Mouse (Mus musculus) hindbrain, postnatal 0 days (tissue): ENCODE measurements at regions not wholly inside any gene's neighbourhood (a gene's known extent, or its start where the extent isn't known, plus 50 kb on each side); places are given as distances from the start of the nearest gene placed in this dataset.

Experiments
- ATAC-seq: fragments of 200-750 bp; cut with Nextera tagmentation; 2 replicates; pipeline ENCODE4 v1.8.0; 2017; ENCODE audit warnings: mild to moderate bottlenecking, moderate TSS enrichment, moderate library complexity
- DNase-seq: peaks from one replicate; pipeline ENCODE4 v3.0.0-alpha.2; 2015; ENCODE audit warnings: low spot score
- H3K27ac ChIP-seq: fragments of 300-500 bp; sonication (generic); 2 replicates; pipeline ENCODE4 v1.5.1; 2014; ENCODE audit warnings: mild to moderate bottlenecking
- H3K27me3 ChIP-seq: fragments of 300-500 bp; sonication (generic); 2 replicates; pipeline ENCODE4 v1.6.1; 2014; ENCODE audit warnings: low read length, mixed read lengths; ENCODE audit not compliant: insufficient read depth
- H3K36me3 ChIP-seq: fragments of 300-500 bp; sonication (generic); 2 replicates; pipeline ENCODE4 v1.6.1; 2014; ENCODE audit warnings: low read length, mixed read lengths; ENCODE audit not compliant: insufficient read depth
- H3K4me1 ChIP-seq: fragments of 300-500 bp; sonication (generic); 2 replicates; pipeline ENCODE4 v1.6.1; 2014; ENCODE audit warnings: antibody characterized with exemption, low read length, mixed read lengths; ENCODE audit not compliant: insufficient read depth
- H3K4me2 ChIP-seq: fragments of 300-500 bp; sonication (generic); 2 replicates; pipeline ENCODE4 v1.6.1; 2014; ENCODE audit warnings: low read depth, mild to moderate bottlenecking, low read length, moderate library complexity, mixed read lengths
- H3K4me3 ChIP-seq: fragments of 300-500 bp; sonication (generic); 2 replicates; pipeline ENCODE4 v1.5.1; 2014; ENCODE audit warnings: low read length
- H3K9ac ChIP-seq: fragments of 300-500 bp; sonication (generic); replicated peaks from 2 replicates; pipeline ENCODE4 v1.6.1; 2014; ENCODE audit warnings: mild to moderate bottlenecking, low read length, moderate library complexity, mixed read lengths
- H3K9me3 ChIP-seq: fragments of 300-500 bp; sonication (generic); 2 replicates; pipeline ENCODE4 v1.6.1; 2016; ENCODE audit warnings: low read length, mixed read lengths
- CTCF ChIP-seq: IDR thresholded peaks from 2 replicates; pipeline ENCODE4 v1.5.1; 2016; ENCODE audit warnings: antibody characterized with exemption, control low read depth, low read depth
- WGBS: fragments of 180-500 bp; shearing (Covaris S2); extraction: QIAGEN DNeasy Blood & Tissue Kit; methylation state at CpG from one replicate; pipeline ENCODE4 v1.1.7; 2014; 5-methylcytosine and 5-hydroxymethylcytosine counted together

- no peak overlapping the region for H3K4me3 ChIP-seq
- ATAC-seq (no peak), DNase-seq (no peak)
These were observed 96.2 kb downstream of the Asb1 start for GRCm38 (mm10) chr1:91636571-91636970.

GRCm38 (mm10) chr1:91640551-91640950, 100.2 kb downstream of the Asb1 start:
- DNase-seq (no peak), ATAC-seq (no peak)
- Histone ChIP-seq H3K9ac (no peak overlapping the region), H3K4me2 (no peak overlapping the region), H3K36me3 (no peaks in the 10 kb centered on the region), H3K27ac (no peak overlapping the region), H3K9me3 (no peaks in the 10 kb centered on the region), H3K27me3 (no peaks in the 10 kb centered on the region), H3K4me1 (no peaks in the 10 kb centered on the region), H3K4me3 (no peak overlapping the region)
- WGBS: 69% methylated on average over 5 of the region's 5 CpGs
- no peak for TF ChIP-seq CTCF

More at GRCm38 (mm10) chr1:91636571-91636970, 96.2 kb downstream of the Asb1 start:
- no peak overlapping the region for H3K27ac ChIP-seq
- H3K9ac ChIP-seq: no peak overlapping the region
- 89% methylated on average over 2 of the region's 2 CpGs for WGBS
- no peak overlapping the region for H3K4me2 ChIP-seq
- H3K4me1 ChIP-seq: no peaks in the 10 kb centered on the region
- H3K36me3 ChIP-seq: no peaks in the 10 kb centered on the region
- no peaks in the 10 kb centered on the region for H3K9me3 ChIP-seq
- no peaks in the 10 kb centered on the region for H3K27me3 ChIP-seq
- TF ChIP-seq CTCF: no peak

- DNase-seq (no peak), ATAC-seq (no peak)
- Histone ChIP-seq H3K27me3 (no peaks in the 10 kb centered on the region), H3K27ac (no peak overlapping the region), H3K9ac (no peak overlapping the region), H3K4me2 (no peak overlapping the region), H3K4me3 (no peak overlapping the region), H3K9me3 (no peaks in the 10 kb centered on the region), H3K4me1 (no peaks in the 10 kb centered on the region), H3K36me3 (no peaks in the 10 kb centered on the region)
- TF ChIP-seq CTCF: no peak
- WGBS: 80% methylated on average over 13 of the region's 15 CpGs
These were observed 118.7 kb downstream of the Asb1 start for GRCm38 (mm10) chr1:91658991-91659441.

GRCm38 (mm10) chr1:91659486-91659885, 119.1 kb downstream of the Asb1 start:
- no peaks in the 10 kb centered on the region for H3K36me3 ChIP-seq
- DNase-seq (no peak), ATAC-seq (no peak)
- WGBS: 78% methylated on average over 8 of the region's 8 CpGs
- TF ChIP-seq CTCF: no peak
- H3K4me3 ChIP-seq: no peak overlapping the region
- no peak overlapping the region for H3K9ac ChIP-seq
- no peaks in the 10 kb centered on the region for H3K9me3 ChIP-seq
- H3K27ac ChIP-seq: no peak overlapping the region
- H3K4me1 ChIP-seq: no peaks in the 10 kb centered on the region
- no peaks in the 10 kb centered on the region for H3K27me3 ChIP-seq
- no peak overlapping the region for H3K4me2 ChIP-seq

- Histone ChIP-seq H3K4me1 (no peaks in the 10 kb centered on the region), H3K4me3 (no peak overlapping the region), H3K4me2 (no peak overlapping the region), H3K27me3 (no peaks in the 10 kb centered on the region), H3K27ac (no peak overlapping the region), H3K9me3 (no peaks in the 10 kb centered on the region), H3K36me3 (no peaks in the 10 kb centered on the region), H3K9ac (no peak overlapping the region)
- TF ChIP-seq CTCF: no peak
- DNase-seq: no peak
- WGBS: 90% methylated on average over 2 of the region's 2 CpGs
- no peak for ATAC-seq
These were observed 122.9 kb downstream of the Asb1 start for GRCm38 (mm10) chr1:91663289-91663688.

- DNase-seq (no peak), ATAC-seq (no peak)
- 89% methylated on average over 12 of the region's 12 CpGs for WGBS
- Histone ChIP-seq H3K9me3 (no peaks in the 10 kb centered on the region), H3K27ac (no peak overlapping the region), H3K9ac (no peak overlapping the region), H3K36me3 (no peaks in the 10 kb centered on the region), H3K4me2 (no peak overlapping the region), H3K4me3 (no peak overlapping the region), H3K27me3 (no peaks in the 10 kb centered on the region), H3K4me1 (no peaks in the 10 kb centered on the region)
- TF ChIP-seq CTCF: no peak
These were observed 124.3 kb downstream of the Asb1 start for GRCm38 (mm10) chr1:91664622-91665021.

GRCm38 (mm10) chr1:91668530-91668929, 128.2 kb downstream of the Asb1 start:
- ATAC-seq (no peak), DNase-seq (no peak)
- Histone ChIP-seq H3K27me3 (no peaks in the 10 kb centered on the region), H3K9ac (no peak overlapping the region), H3K4me2 (no peak overlapping the region), H3K4me1 (no peaks in the 10 kb centered on the region), H3K4me3 (no peak overlapping the region), H3K9me3 (no peaks in the 10 kb centered on the region), H3K27ac (no peak overlapping the region), H3K36me3 (no peaks in the 10 kb centered on the region)
- no peak for TF ChIP-seq CTCF
- 80% methylated on average over 6 of the region's 6 CpGs for WGBS
